Mouse (Mus musculus): ENCODE data around the gene Smtnl1.
"Not testable (repeated sequence)": the region's sequence is repeated elsewhere in the genome, so short reads cannot be mapped to it uniquely, and the experiment has no call there.

Smtnl1 gene

DNA sequence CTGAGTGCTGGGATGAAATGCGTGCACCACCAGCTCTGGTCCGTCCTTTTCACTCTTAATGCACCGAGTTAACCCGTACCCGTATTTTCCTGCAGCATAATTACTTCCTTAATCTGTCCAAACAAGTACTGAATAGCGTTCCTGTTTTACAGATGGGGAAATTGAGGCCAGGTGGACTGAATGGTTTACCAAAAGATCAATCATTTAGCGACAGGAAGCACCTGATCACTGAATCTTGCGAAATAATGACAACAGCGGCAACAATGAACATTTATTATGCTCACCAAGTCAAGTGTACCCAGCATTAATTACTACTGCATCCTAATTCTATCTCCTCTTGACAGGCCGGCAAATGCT is 16.1 kb upstream of the Smtnl1 start, which contains the start of gene Slc43a1:
Gene Slc43a1, plus strand, starts transcription at position 258 of the 357 bp plus-strand sequence.
- DNase-seq (ENCODE audit: low spot score in 2 of 2), result no peak

DNA sequence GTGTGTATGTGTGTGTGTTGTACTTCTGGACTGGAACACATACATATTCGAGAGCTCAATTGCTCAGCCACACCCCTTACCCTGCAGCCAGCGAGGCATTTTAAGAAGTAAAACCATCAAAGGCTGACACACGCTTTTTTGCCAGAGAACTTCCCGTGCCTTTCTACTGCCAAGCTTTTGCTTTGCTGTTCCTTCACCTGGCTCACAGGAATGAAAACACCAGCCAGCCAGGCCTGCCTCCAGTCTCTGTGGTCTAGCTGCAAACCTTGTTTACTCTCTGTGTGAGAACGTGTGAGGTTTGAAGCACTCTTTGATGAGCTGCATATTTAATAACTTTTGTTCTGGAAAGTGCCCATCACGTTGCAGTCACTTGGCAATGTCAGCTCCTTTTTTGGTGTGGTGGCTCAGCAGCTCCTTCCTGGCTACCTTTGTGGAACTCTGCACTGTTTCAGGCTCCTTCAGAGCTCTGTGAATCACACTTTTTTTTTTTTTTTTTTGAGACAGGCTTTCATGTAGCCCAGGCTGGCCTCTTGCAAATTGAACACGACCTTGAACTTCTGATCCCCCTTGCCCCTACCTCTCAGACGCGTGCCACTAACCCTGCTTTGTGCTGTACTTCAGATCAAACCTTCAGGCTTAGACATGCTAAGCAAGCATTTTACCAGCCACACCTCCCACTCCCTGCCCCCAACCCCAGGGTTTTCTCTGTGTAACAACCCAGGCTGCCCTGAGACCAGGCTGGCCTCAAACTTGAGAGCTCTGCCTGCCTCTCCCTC is 15.6 kb upstream of the Smtnl1 start:
- DNase-seq (ENCODE audit: low spot score in 2 of 2), result peak in 1 of 2 experiments; percentile 16

DNA sequence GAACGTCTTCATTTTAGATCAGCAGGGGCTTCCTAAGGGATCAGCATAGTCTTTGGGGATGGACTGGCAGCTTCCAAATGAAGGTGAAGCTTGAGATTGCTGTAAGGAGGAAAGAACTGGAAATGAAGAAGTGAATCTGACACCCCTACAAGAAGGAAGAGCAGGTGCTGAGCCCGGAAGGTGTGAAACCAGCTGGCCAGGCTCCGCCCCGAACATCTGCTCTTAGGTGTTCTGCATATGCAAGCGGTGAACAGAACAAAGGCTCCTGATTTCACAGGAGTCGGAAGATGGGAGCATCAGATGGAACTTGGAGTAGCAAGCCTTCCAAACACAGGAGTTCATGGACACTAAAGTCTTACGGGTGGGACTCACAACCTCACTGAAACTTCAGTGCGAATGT is 14.7 kb upstream of the Smtnl1 start:
- DNase-seq (ENCODE audit: low spot score in 2 of 2), result no peak

DNA sequence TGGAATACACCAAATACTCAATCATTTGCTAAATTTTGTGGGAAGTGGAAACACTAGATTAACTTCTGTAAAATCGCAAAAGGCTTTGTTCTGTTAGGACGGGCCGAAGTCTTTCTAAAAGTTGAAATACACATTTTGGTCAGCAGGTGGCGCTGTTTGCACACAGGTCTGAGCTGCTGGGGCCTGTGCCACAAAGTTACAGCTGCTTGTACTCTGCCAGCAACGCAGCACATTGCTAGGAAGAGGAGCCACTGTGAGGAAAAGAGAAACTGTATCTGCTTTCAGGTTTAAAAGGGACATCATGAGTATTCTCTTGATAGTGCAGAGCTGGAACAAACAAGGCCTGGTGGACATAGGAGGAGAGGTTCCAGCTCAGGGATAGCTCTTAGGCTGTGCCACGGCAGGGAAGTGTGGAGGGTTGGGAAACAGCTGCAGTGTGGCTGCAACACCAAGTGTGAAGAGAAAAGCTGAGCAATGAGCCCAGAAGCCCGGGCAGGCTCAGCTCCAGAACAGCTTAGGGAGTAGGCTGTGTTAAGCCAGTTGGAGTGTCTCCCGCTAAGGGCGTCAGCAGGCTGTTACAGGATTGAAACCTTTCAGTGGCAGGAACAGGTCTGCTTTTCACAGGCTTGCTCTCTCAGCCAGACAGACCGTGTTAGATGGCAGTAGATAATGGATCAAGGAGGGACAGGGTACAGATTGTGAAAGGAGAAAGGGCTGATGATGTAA is 9.4 kb upstream of the Smtnl1 start:
- DNase-seq (ENCODE audit: low spot score in 2 of 2), result peak; percentile 81 to 82

DNA sequence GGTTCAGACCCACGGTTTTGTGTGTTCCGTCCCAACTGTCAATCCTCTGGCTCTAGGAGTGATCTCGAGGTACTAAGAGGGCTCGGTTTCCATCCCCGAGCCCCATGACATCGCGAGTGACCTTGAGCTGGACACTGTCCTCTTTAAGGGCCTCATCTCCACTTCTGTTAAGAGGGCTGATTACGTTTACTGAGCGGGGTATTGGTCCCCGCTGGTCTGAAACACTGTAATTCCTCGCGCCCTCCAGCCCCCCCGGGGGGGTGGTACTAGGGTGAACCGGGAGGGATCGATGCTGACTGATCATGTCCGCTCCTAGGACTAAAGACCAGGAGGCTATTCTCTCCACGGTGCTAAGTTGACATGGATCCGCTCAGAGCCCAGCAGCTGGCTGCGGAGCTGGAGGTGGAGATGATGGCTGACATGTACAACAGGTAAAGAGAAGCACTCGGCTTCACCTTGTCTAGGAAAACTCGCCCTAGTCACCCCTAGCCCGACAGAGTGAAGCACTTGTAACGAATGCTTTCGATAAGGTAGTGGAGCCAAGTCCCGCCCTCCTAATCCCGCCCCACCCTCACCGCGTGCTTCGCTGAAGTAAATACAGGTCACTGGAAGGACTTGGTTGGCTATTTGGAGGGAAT is 5.0 kb upstream of the Smtnl1 start:
- peak in 1 of 2 experiments; percentile 11 for DNase-seq (ENCODE audit: low spot score in 2 of 2)

DNA sequence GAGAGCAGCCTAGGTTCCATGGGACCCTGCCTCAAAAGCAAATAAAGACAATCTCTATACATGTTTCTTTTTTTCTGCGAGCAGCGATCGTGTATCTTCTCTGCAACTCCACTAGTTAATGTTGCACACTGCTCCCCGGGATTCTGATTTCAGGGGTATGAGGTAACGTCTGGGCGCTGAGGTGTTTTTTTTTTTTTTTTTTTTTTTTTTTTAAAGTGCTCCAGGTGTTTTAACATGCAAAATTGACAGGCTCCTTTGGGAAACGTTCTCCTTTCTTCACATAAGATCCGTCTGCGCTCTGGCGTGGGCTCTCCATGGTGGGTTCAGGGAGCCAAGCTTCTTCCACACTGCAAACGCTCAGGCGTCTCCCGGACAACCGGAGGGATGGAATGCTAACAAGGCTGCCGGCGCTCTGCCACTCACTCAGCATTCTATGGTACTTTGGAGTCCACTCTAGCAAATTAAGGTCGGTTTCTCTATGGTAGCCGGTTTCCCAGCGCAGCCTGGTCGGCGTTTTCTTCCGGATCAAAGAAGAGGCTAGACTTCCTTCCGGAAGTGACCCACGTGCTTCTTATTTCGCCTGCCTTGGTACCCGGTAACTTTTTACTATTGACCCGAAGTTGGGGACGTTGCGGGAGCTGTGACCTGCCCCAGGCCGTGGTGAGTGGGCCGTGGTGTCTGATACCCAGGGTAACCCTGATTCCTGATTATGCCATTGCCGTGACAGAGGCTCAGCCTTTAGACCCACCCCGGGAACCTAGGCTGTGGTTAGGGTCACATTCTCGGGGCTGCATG is 4.2 kb upstream of the Smtnl1 start, which contains the start of gene Timm10:
Gene Timm10, plus strand, starts transcription at position 510 of the 795 bp plus-strand sequence.
- DNase-seq (ENCODE audit: low spot score in 2 of 2), result peak; percentile 72 to 86

DNA sequence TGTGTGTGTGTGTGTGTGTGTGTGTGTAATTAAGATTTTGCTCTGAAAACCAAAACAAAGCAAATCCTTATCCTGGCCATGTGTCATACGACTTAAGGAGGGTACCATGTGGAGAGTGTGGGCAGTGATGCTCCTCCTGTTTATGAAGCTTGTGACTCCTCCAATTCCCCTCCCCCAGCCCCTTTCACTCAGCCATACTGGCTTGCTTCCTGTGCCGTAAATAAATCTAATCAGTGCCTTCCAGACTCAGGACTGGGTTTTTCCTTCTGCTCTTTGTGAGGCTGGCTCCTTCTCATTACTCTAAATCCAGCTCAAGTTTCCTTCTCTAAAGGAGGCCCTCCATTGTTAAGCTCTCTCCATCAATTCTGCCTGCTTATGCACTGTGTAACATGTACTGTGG is 785 bp upstream of the Smtnl1 start:
- no peak for DNase-seq (ENCODE audit: low spot score in 2 of 2)

DNA sequence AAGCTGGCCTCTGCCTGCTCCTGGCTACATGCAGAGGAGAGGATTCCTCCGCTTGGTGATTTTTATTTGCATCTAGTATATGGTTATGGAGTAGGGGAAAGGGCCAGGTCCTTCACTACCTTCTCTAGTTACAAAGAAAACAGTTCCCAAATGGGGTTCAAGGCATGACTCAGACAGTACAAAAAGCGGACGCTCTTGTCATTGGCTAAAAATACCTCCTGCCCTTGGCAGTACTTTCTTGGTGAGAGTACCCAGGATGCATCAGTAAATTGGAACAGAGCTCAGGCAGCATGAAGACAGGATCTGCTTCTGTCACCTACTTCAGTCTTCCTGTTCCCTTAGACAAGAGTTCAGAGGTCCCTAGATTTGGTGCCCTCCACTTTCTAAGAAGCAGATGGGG is 2.6 kb downstream of the Smtnl1 start:
- no peak for DNase-seq (ENCODE audit: low spot score in 2 of 2)

DNA sequence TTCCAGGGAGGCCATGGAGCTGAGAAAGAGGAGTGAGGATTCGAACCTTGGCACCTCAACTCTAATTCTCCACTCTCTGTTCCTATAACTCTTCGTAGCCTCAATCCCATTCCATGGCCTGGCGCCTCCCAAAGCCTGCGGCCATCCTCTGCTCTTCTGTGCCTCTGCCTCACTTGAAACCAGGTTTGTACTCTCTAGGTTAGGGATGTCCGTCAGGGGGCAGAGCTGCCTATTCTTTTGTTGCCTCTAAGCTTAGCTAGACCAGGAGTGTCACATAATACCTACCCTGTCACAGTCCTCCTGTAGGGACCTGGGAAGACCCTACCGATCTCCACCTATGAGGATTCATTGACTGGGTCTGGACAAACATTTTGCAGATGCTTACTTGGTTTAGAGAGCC is 9.8 kb downstream of the Smtnl1 start:
- DNase-seq (ENCODE audit: low spot score in 2 of 2), result no peak

DNA sequence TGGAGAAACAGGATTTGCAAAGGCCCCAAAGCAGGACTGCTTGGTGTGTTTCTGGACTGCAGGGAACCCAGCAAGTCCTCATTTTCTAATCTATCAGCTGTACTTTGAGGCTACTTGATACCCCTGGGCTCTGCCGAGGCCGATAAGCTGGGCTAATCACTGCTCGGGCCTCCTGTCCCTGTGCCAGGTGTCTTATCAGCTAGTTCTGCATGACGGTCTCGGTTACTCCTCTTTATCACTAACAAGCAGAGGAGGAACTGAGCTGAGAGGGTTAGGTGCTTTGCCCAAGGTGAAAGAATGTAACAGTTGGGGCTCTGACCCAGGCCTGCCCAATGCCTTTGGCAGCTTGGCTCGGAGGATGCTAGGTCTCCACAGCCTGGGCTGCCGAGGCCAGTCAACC is 10.6 kb downstream of the Smtnl1 start:
- DNase-seq (ENCODE audit: low spot score in 2 of 2), result no peak

DNA sequence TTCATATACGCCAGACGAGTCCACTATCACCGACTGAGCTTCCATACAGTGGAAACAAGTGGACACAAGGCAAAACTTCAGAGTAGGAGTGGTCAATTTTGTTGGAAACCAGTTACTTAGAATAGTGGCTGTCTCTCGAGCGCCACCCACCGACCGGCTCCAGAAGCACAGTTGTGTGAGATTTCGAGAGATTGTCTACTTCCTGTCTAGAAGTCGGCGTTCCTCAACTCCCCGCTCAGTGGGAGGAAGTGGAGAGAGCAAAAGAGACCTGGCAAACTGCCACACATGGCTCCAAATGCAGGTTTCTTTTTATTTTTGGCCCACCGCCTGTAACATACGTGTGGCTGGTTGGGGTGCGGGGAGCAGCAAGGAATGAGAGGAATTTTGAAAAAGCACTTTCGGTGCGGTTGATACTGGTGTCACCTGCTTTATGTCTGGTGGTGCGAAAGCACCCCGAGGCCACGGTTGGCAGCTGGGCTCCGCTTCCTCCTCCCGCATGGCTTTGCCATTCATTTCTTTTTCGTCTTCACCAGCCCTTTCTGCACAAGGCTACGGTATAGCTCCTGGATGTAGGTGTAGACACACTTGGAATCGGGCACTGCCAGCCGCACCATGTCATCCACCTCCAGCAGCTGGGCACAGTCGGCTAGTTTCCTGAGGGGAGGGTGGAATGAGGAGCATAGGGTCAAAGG is 11.4 kb downstream of the Smtnl1 start:
- DNase-seq (ENCODE audit: low spot score in 2 of 2), result peak; percentile 70 to 83

DNA sequence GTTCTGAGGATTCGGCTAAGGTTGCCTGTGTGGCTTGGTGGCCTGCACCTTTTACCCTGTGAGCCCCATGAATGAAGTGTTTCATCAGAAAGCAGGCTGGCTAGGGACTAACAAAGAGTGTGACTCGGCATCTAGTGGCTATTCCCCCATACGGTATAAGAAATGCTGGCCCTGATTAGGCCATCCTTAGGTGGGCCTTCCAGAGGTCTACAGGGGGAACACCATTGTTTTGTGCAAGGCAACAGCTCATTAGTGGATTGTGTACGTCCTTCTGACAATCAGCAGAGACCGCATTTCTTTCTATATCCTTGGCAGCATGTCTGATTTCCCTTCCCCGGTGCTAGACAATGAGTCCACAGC is 11.9 kb downstream of the Smtnl1 start:
- DNase-seq (ENCODE audit: low spot score in 2 of 2), result no peak

DNA sequence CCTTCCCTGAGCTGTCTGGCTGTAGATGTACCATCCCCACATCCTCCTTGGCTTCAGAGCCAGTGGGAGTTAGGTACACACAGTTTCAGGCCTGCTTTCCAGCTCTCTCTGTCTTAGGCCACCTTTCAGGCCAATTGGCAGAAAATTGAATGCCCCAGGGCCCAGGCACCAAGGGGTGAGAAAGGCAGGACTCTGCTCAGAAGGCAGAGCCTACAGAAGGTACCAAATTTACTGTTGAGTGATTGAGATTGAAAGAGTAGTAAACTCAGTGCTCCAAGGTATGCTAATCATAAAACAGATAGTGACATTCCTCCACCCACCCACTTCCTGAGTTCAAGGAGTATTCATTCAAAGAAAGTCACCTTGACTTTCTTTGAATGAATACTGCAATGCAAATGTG is 13.1 kb downstream of the Smtnl1 start:
- DNase-seq (ENCODE audit: low spot score in 2 of 2), result no peak

DNA sequence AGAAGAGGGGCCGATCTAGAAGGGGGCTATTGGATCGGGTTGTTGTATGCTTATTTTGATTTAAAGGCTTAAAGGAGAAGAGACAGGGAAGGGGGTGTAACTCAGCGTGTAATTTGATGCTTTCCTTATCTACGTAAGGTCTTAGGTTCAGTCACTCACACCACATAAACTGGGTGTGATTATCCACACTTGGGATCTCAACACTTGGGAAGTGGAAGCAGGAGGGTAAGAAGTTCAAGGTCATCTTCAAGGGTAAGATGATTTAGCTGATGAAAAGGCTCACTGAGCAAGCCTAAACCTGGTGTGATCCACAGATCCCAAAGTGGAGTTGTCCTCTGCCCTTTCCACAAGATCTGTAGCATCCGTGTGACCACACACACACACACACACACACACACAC is 15.9 kb downstream of the Smtnl1 start:
- no peak for DNase-seq (ENCODE audit: low spot score in 2 of 2)

DNA sequence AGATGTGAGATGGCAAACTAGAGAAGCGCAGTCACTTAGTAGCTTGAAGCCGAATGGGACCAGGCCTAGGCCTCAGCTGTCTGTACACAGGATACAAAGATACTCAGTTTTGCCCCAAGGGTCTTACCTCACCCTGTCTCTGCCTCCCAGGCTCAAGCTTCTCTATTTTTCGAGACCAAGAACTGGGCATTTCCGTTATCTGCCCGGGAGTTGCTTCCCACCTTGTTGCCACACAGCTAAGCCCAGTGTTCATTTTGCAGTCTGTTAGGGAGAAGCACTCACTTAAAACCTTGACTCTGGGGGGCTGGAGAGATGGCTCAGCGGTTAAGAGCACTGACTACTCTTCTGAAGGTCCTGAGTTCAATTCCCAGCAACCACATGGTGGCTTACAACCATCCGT is 18.5 kb downstream of the Smtnl1 start:
- DNase-seq (ENCODE audit: low spot score in 2 of 2), result no peak

DNA sequence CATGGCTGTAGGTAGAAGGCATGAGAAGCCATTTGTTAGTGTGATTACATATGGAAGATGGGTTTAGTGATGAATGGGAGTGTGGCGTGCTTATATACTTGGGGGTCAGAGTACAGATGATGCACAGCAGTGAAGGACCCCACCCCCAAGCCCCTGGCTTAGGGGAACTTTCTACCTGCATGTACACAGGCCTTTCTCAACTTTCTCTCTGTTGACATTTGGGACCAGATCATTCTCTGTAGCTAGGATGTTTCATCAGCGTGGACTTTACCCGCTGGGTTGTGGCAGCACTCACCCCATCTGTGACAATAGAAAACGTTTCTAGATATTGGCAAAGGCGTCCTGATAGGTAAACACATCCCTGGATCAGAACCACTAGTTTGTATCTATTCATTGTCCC is 21.2 kb downstream of the Smtnl1 start:
- not testable (repeated sequence) for DNase-seq (ENCODE audit: low spot score in 2 of 2)

DNA sequence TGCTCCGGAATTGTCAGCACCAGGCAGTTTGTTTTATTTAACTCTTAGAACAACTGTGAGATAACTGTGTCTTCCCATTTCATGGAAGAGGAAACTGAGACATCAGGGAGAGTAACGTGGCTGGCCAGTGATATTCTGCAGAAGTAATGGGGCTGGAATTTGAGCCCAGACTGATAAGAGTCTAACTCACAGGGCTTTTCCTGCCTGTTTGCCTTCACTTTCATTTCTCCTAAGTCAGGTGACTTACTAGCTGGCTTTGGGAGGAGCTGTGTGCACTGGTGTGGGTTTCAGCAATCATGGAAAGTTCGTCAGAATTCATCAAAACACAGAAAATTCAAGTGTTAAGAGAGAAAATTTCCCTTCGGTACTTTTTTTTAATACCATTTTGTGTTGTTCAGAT is 22.1 kb downstream of the Smtnl1 start:
- no peak for DNase-seq (ENCODE audit: low spot score in 2 of 2)

DNA sequence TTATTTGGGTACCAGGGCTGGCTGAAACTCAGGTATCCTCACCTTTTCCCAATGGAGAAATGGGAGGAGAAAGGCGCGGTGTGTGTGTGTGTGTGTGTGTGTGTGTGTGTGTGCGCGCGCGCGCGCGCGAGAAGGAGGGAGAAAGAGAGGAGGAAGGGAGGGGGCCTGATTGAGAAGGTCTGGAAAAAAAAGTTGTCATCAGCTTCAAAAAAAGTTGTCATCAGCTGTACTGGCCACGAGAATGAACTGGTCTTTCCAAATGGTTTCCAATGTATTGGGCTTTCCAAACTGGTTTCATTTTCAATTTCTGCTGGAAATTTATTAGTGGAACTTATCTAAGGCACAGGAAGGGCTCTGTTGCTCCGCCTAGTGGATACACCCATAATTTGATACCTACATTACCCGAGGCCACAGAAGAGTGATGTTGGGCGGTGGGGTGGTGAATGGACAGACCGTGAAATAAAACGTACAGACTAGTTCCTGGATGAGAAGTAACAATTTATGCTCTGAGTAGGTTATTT is 23.4 kb downstream of the Smtnl1 start:
- DNase-seq (ENCODE audit: low spot score in 2 of 2), result peak; percentile 35 to 58

DNA sequence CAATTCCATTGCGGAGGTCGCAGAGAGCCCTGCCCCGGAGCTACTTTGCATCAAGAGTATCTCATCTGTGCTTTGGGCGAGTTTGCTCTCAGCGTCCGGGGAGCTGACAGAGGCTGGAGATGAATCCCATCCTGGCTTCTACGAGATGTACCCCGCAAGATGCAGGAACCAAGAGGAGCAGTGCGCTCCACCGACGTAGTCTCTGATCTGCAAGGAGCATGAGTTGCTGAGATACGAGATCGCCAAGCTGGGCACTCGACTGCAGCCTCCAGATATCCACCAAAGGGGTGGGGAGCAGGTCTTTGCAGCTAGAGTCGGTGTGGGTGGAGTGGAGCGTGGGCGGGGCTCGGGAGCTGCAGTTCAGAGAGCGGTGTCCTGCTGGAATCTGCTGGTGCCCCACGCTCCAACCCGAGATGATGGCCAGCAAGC is 23.9 kb downstream of the Smtnl1 start, which contains the start of gene Ube2l6:
Gene Ube2l6, plus strand, starts transcription at position 336 of the 429 bp plus-strand sequence.
- DNase-seq (ENCODE audit: low spot score in 2 of 2), result peak; percentile 45 to 75

DNA sequence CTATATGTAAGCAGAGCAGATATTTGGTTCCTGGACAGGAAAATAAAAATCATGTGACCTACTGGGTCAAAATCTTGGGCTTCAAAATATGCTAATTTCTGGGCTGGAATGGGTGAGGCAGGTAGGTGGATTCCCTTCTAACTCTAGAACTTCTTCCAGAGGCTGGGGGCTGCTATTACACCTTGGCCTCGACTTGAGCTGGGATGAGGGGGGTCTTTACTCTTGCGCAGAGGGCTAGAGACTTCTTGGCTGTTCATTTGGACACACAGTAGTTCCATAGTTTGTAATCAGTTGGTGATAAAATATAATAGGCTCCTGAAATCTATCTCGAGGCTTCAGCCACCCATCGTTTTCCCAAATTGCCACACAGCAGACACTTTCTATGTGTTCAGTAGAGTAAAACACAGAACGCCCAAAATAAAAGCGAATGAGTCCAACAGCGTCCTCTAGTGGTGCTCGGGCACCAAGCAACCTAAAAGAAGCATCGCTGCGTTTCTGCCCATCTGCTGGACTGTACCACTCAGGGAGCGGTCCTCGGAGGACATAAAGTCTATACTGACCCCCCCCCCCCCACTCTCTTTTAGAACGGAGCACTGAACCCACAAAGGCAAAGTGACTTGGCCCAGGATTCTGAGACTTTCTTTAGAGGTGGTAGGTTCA is 24.5 kb downstream of the Smtnl1 start:
- DNase-seq (ENCODE audit: low spot score in 2 of 2), result peak; percentile 67 to 79

Measured in urinary bladder, postnatal 36 days (tissue).